Mouse (Mus musculus) adipose tissue, adult 10 weeks (tissue): ENCODE results near the gene Lrwd1. TPM values are rescaled to one million over a fixed set of nuclear protein-coding genes. Genes with fewer than 3 reads are reported as not detected.

Experiments used
- polyA plus RNA-seq: library from polyadenylated mRNA; stranded (reverse); fragments of 350-450 nt; fragmentation: Illumina TruSeq; extraction: RNeasy Lipid Tissue Mini Kit (QIAGEN cat#74804); gene quantifications from one replicate; pipeline ENCODE4 v1.2.3, GENCODE M21; 2014; ENCODE audit warnings: low read depth, low replicate concordance

Lrwd1 gene
- 15.6 TPM for polyA plus RNA-seq

DNA sequence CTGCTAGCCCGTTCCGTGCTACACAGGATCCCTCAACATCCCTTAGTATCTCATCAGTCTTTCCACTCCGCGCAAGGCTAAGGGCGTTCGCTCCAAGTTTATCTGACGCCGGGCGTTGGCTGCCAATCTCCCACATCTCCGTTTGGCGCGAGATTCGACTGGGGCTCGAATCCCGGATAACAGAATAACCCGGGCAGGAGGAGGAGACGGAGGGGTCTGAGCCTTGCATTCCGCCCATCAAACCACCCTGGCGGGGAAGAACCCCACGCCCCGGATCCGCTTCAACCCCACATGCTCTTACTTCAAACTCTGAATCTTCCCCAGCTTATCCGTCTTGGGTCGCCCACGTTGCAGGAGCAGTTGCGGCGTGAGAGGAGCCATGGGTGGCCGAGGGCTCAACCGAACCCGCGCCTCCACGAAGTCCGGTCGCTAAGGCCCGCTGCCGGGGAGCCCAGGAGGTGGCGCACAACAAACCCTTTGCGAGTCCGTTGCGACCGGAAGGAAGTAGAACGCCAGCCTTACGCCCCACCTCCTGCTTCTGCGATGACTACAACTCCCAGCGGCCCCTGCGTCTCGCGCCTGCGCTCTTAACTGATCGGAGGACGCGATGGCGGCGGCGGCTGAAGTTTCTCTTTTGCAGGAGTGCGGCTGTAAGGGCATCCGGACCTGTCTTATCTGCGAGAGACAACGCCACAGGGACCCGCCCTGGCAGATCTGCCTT is at the start of gene Lrwd1, which contains the start of gene Alkbh4:
Gene Lrwd1 (minus strand): TSS at position 504 of the 721 bp plus-strand sequence.
Gene Alkbh4 (plus strand): TSS at position 576 of the 721 bp plus-strand sequence.

DNA sequence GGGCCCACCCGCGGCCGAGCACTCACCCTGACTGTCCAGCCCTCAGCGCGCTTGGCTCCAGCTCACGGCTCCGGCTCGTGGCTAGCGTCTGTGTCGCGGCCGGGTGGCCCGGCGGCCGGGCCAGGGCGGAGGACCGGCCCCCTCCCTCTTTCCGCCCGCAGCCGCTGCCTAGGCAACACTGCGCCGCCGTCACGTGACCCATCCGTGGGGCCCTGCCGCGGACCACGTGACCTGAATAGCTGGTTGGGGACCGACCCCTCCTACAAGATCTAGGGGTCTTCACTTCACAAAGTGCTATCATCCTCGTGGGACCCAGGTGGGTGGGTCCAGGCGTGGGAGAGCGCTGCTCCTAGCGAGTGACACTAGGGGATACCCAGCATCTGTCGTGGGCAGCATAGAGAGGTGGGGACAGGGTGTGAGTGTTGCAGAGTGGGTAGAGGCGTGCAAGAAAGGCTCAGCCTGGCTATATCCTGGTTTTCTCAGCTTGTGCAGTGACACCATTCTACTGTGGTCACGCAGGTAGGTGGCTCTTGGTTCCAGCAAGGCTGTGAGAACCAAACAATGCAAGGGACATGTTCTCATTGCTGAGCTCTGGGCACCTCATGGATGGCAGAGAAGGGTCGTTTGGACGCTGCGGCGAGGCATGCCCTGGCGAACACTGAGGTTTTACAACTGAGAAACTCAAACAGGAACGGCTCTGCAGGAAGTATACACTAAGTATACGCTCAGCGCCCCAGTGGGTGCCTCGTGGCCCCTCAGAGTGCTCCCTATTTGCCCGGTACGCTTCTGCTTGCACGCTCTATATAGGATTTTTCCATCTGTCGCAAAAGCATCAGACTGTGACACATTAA is 34.9 kb upstream of the Lrwd1 start, which contains the start of gene Orai2:
Gene Orai2 (minus strand): TSS at position 202 of the 851 bp plus-strand sequence.

DNA sequence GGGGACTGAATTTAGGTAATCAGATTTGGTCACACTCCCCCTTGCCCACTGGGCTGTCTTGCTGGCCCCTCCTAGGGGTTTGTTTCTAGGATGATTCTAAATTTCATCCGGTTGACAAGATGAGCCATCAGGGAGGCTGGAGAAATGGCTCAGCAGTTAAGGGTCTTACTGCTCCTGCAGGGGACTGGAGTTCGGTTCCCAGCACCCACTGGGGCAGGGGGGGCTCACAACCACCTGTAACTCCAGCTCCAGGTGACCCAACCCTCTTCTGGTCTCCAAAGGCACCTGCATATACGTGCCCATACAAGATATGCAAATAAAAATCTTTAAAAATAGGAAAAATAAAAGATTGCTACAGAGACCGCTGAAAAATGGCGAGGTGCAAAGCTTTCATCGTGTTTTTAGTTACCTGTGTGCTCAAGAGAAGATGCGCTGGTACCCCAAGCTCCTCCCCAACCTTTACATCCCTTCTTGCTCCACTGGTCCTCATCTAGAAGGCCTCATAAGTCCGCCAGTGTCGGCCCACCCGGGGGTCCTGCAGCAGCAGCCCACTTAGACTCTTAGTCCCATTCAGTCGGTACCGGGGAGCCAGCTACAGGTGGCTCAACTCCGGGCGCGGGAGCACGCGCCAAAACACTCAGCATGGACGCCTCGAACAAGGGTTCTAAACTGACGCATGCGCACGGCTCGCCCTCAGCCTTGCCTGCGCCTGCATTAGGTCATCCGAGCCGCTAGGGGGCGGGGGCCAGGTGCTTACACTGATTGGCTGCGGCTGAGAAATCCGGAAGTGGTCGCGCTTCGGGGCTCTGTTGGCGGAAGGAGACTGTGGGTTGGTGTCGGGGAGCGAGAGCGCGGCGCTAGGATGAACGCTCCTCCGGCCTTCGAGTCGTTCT is 19.7 kb downstream of the Lrwd1 start, which contains the start of gene Polr2j:
Gene Polr2j (plus strand): TSS at position 741 of the 893 bp plus-strand sequence.

DNA sequence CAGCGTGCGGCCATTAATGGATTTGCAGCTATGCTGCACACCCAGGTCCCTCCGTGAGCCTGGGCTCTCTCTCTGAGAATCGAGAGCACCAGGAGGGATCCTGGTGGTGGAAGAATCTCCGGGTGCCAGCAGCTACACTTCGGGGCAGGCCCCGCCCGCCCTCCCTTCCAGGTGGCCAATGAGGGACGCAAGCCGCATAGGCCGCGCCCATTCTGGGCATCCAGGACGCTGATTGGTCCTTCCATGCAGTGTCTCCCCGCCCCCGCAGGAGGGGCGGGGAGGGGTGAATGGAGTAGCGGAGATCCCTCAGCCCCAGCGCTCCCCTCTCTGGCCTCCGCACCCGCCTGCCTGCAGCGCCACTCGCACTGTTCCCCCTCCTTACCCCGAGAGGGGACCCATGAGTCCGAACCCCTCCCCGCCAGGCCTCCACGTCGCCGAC is 52.2 kb downstream of the Lrwd1 start, which contains the start of gene Rasa4:
Gene Rasa4 (plus strand): TSS at position 248 of the 439 bp plus-strand sequence.

Other genes starting within 250 kb of the Lrwd1 start
- gene Hspb1, start 248.2 kb downstream of the Lrwd1 start, polyA plus RNA-seq: 85.0 TPM
- gene Ywhag, start 201.5 kb downstream of the Lrwd1 start, polyA plus RNA-seq: 136 TPM
- 7.0 TPM for gene Ssc4d, start 161.5 kb downstream of the Lrwd1 start, polyA plus RNA-seq
- not detected for gene Zp3, start 156.0 kb downstream of the Lrwd1 start, polyA plus RNA-seq
- 29.3 TPM for gene Dtx2, start 141.3 kb downstream of the Lrwd1 start, polyA plus RNA-seq
- gene Upk3b, start 97.6 kb downstream of the Lrwd1 start, polyA plus RNA-seq: 35.5 TPM
- gene Upk3bl, start 81.6 kb downstream of the Lrwd1 start, polyA plus RNA-seq: not detected
- 12.6 TPM for gene Rasa4, start 52.2 kb downstream of the Lrwd1 start, polyA plus RNA-seq
- 89.6 TPM for gene Polr2j, start 19.4 kb downstream of the Lrwd1 start, polyA plus RNA-seq
- 6.9 TPM for gene Alkbh4, start 72 bp upstream of the Lrwd1 start, polyA plus RNA-seq
- 5.1 TPM for gene Orai2, start 34.6 kb upstream of the Lrwd1 start, polyA plus RNA-seq
- gene Prkrip1, start 62.9 kb upstream of the Lrwd1 start, polyA plus RNA-seq: 25.3 TPM
- gene Sh2b2, start 110.5 kb upstream of the Lrwd1 start, polyA plus RNA-seq: 12.9 TPM